Mouse (Mus musculus): Measurements from ENCODE around the gene Lamb1.

Gene Lamb1

DNA sequence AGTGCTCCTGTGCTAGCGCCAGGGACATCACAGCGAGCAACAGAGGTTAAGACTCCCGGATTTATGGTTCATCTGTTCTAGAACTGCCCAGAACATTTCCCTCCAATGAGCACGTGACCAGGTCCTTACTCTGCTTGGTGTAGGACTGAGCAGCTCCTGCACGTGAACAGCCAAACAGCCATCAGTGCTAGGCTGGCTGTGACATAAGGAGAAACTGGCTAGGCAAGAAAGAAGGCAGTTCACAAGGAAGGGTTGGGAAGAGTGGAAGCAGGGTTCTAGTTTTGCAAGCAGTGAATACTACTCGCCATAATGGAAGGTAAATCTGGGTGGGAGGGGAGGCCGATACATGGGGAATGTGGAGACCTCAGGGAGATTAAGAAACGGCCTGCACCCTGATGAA, 10.1 kb upstream of the Lamb1 start:
- DNase-seq (ENCODE audit: low spot score) = no peak

DNA sequence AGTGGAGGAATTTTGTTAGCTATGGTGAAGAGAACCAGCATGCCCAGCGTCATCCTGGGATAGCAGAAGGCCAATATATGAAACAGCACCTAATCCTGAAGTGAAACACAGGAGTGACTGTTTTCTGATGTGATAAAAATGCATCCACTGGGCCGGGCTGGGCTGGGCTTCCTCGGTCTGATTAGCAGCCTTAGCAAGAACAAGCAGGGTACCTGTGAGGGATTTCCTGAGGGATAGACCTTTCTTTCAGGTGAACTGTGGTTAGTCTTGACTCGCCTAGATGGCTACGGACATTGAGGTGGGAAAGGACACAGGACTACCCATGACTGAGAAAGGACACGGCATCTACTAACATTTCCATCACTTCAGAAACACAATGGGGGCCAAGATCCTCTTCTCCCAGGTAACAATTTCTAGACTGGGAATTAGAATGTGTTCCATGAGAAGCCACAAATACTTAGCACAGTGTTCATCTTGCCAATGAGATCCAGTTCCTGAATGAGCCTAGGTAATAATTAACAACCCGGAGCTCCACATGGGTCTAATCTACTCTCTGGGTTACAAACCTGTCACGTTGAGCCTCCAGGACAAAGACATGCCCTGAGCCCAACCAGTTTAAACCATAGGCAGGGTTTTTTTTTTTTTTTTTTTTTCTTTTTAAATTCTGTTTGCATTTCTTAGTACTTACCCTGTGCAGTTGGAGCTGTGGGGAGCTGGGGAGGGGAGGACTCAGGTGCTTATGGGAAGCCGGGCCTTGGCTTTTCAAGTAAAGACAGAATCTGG, 8.7 kb upstream of the Lamb1 start:
- no peak for DNase-seq (ENCODE audit: low spot score)

DNA sequence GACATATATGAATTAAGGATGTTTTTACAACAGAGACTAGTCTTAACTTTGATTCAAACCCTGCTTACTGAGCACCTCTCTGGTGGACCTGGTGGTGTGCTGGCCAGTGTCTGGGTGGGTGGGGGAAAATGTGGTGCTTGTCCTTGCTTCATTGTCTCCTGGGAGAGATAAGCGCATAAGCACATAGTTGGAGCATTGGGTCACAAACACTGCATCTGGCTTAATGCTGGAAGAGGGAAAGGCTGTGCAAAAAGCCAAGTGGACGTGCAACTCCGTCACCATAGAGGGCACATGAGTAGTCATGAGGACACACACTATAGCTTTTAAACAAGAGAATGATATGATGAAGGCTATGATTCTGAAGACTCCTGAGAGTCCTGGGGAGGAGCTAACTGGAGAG, 3.2 kb upstream of the Lamb1 start:
- no peak for DNase-seq (ENCODE audit: low spot score)

DNA sequence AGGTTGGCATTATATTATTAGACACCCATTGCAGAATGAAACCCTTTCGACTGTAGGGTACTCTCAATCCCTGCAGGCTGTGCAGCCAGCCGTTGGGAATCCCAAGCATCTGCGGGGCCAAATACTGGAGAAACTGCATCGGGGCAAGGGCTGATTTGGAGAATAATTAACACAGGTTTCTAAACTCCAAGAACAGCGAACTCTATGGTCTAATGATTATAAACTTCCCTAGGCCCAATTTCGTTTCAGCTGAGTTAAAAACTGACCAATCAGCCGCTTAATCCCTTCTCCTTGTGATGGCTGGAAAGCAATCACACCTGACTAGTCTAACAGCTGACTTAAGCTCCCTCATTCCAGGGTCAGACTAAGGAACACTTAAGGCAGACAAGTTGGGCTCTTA, 1.1 kb upstream of the Lamb1 start:
- no peak for DNase-seq (ENCODE audit: low spot score)

DNA sequence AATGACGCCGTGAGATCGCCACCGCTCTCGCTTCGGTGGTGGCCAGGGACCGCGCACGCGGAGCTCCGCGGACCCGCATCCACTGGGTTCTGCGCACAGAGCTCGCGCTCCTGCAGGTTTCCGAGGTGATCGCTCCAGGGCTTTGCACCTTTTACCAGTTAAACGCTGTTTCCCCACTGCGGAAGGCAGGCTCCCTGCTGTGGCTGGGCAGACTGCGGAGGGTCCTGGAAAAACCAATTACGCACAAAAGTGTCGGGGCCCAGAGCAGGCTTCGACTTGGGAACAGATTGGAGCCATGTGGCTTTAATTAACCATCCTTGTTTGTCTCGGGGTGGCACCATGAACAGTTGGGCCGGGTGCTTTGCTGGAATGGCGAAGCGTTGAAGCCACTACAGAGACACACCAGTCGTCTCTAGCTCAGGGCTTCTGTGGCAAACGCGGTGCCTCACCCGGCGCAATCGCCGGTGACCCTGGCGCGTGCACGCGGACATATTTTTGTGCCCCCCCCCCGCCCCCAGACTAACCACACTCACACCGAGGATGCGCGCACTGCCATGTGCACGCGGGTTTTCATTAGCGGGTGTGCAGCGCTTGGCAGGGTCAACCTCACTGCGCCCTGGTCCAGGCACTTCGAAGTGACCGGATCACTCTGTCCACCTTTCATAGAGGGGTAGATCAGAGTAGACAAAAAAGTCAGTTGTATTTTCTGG, 843 bp downstream of the Lamb1 start:
- DNase-seq (ENCODE audit: low spot score) = no peak

DNA sequence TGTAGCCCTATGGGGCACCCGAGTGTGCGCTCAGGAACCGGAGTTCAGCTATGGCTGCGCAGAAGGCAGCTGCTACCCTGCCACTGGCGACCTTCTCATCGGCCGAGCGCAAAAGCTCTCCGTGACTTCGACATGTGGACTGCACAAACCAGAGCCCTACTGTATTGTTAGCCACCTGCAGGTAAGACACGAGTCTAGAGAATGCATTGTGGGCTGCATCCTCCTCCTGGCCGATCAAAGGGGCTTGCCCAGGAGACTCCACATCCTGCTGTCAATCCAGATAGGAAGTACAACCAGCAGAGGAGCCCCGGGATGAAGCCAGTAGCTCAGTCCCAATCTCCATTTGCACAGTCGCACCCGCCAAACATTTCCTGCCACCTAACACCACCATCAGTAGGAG, 1.7 kb downstream of the Lamb1 start:
- no peak for DNase-seq (ENCODE audit: low spot score)

DNA sequence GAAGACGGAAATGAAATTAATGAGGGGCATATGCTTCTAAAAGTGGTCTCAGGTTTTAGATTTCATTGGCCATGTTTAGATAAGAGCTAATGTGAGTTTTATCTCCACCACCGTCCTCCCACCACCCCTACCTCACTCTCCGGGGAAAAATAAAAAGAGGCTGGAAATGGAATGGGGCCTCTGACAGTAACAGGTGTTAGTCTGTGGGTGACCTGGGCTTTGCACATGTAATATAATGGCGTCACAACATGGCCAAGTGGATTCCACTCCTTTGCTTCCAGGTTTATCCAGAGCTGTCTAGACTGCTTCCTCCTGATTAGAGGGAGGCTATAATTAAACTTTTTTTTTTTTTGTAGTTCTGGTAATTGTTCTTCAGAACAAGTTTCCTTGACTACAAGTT, 2.3 kb downstream of the Lamb1 start:
- no peak for DNase-seq (ENCODE audit: low spot score)

DNA sequence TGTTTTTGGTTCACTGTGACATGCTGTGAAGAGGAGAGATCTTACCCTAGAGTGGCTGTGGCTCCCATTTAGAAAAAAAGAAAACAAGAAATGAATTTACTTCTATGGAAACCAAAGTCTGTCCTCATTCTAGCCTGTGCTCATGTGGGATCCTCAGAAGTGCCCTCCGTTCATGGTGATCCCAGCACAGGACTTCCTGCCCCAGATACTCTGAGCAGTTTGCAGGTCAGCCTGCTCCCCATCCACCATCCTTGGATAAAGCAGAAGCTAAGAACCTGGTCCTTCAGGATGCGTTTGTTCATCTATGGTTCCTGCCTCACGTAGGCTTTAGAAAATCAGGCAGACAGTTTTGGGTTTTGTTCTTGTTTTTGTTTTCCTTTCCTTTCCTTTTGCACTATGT, 3.3 kb downstream of the Lamb1 start:
- DNase-seq (ENCODE audit: low spot score) = no peak

DNA sequence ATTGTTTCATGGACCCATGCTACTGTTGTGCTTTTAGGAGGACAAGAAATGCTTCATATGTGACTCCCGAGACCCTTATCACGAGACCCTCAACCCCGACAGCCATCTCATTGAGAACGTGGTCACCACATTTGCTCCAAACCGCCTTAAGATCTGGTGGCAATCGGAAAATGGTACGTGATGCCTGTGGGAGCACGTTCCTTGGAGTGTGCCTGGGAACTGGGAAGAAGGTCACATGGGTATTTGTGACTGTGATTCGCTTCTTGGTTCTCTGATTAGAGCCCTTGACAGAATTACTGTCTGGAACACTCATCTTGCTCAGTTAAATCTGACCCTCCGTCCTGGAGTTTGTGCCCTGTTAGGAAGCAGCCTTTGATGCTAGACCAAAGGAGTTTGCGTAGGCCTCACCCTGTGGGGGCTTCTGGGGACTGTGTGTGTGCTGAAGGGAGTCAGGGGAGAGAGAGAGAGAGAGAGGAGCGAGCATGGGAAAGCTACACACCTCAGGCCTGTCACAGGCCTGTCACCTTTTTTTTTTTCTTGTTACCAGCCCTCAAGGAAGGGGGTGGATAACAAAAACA, 4.1 kb downstream of the Lamb1 start:
- no peak for DNase-seq (ENCODE audit: low spot score)

DNA sequence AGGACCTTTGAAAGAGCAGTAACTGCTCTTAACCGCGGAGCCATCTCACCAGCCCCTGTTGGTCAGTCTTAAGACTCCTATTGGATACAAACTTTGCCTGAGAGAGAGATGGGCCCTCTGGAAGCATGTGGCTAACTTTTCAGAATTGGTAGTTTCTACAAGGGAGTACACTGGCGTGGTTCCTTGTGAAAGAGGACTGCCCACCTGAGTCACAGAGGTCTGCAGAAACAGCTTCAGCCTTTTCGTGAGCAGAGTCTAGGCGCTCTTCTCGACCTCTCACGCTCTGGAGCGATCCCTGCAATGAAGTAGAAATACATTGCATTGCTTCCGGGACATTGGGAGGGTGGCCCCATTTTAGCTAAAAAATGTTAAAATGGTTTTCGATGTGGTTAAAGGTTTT, 5.3 kb downstream of the Lamb1 start:
- DNase-seq (ENCODE audit: low spot score) = no peak

DNA sequence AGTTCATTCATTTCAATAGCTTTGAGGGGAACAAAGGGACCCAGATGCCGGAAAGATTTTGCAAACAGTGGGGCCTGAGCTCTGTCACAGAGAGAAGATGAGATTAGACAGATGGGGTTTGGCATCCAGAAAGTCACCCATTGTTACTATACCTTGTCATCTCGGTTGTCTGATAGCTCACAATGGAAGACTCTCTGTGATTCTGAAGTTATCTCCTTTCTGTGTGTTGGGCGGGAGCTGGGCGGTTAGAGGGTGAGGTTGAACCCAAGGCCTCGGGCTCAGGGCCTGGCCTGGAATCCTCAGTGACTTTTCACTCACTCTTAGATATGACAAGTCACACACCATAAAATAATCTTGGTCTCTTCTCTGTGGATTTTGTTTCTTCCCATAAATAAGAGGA, 5.7 kb downstream of the Lamb1 start:
- DNase-seq (ENCODE audit: low spot score) = no peak

DNA sequence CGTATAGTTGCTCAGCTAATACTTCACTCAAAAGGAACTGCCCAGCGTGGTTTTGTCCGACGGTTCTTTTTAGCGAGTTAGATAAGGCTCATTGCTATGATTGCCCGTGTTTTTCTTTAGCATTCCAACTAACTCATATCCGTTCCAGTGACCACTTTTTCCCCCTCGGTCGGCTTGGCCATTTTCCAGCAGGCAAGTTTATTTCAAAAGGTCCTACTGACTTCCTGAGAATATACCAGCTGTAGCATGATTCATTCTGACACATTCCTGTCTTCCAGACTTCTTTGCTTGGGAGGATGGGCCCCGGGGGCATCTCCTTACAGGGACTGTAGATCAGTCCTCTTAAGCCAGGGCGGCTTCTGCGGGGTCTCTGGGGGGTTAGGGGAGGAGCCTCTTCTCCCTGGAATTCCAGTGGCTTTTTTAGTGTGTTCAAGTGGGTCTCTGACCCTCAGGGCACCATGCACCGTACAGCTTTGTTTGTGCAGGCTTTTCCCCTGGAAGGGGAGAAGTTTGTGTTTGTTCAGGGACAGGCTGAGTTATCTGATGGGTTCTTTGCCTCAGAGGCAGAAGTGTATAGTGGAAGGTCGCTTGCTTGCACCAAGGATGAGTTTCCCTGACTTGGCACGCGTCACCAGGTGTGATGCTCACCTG, 6.5 kb downstream of the Lamb1 start:
- DNase-seq (ENCODE audit: low spot score) = peak; percentile 60

DNA sequence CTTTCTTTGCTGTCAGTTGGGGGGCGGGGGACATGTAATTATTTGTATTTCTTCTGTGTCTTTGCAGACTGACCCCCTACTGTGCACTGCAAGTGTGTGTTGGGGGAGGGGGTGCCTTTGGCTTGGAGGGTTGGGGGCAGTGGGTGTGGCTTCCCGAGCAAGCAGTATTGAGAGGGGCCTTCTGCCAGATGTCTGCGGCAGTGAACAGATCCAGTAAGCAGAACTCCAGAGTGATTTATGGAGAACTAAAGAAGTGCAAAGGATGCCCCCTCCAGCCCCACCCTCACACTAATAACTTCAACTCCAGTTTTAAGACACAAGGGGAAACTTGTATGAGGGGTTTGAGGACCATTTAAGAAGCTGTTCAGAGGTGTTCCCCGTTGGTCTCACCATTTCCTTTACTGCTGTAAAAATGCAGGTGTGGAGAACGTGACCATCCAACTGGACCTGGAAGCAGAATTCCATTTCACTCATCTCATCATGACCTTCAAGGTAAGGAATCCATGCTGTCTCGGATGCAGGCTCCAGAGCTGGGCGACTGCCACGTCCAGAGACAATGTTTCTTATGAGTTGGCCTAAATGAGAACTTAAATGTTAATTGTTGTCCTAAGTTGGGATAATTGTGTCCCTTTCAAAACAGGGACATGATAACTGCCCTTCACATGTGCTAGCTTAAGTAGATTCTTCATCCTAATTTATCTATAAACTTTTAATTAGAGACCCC, 7.1 kb downstream of the Lamb1 start:
- no peak for DNase-seq (ENCODE audit: low spot score)

DNA sequence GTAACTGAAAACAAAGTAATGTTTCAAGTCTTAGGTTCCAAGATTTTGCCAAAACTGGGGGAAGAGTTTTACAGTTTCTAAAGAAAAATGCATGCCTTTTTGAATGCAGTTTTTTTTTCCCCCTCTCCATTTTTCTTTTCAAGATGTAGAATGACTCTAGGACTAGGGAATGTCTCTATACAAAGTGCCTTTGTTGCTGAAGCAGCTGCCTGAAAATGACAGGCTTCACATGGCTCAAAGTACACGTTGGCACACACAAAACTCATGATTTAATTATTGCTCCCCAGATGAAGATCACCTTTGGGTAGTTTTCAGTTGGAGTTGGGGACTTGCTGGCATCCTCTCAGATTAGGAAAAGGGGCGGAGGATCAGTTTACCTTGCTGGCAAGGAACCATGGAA, 7.8 kb downstream of the Lamb1 start:
- DNase-seq (ENCODE audit: low spot score) = no peak

DNA sequence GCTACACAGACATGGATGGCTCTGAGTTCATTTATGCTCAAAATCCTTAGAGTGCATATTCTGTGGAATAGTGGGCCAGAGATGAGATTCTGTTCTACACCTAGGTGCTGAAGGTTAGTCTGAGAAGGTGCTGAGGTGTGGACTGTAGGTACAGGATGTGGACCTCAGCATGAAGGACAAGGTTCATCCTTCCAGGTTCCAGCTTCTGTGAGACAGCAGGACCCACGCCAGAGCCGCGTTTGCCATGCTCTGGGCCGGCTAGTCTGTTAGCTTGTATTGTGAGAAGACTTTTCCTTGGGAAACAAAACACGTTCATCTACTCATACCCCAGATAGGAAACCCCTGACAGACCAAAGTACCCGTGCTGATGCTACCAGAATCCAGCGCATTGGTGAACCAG, 8.6 kb downstream of the Lamb1 start:
- no peak for DNase-seq (ENCODE audit: low spot score)

DNA sequence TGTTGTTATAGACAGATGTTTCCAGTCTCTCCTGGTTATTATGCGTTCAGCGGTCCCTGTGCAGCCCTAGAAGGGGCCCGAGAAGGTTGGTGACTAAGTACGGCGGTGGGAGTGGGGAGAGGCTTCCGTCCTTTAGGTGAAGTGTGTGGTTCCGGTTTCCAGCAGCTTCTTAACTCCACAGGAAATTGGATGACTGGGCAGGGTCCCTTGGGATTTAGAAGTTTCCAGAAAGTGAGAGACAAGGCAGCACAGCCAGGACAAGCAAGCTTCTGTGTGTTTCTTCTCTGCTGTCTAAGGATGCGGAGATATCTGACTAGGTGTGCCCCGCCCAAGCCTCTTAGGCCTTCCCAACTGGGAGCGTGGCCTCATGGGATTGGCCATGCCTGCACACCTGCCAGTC, 10.4 kb downstream of the Lamb1 start:
- DNase-seq (ENCODE audit: low spot score) = no peak

DNA sequence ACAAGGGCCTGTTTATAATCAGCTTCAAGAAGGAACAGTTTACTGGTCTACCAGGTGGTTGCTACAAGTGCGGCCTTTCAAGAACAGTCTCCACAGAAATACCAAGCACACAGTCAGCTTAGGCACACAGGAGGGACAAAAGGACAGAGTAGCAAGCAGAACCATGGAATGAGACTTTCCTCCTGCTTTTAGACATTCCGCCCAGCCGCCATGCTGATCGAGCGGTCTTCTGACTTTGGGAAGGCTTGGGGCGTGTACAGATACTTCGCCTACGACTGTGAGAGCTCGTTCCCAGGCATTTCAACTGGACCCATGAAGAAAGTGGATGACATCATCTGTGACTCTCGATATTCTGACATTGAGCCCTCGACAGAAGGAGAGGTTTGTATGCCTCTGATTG, 13.2 kb downstream of the Lamb1 start:
- DNase-seq (ENCODE audit: low spot score) = no peak

DNA sequence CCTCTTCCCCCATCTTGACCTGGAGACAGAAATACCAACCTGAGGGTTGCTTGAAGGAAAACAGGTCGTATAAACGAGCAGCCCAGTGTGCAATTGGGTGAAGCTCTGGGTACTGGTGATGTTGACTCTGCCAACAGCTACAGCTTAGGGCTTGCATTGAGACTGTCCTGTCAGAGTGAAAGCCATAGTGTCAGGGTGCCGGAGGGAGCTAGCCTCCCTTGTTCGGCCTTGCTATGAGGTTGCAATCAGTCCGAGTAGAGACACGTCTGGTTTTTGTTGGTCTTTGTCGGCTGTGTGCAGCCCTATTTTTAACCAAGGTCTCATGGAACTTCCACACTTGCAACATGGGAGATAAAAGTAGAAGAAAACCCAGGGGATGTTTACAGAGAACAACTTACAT, 15.3 kb downstream of the Lamb1 start:
- DNase-seq (ENCODE audit: low spot score) = no peak

DNA sequence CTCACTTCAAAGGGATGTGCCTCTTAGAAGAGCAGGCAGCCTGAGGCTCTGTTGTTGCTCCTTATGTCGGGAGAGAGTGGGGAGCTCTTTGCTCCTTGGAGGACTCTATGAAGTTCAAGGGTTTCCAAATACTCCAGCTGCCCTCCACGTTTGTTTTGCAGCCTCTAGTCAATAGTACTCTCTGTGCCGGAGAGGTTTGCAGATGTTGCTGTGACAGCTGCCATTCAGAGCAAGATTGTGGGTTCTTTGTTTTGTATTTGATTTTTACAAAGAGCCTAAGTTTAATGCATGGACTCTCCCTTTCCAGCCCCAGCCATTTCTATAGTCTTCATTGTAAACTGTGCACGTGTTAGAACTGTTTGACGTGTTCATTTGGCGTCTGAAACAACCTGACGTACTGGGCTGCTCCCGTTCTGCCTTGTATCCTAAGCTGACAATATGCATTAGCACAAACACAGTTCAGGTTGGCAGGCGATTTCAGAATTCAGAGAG, 16.1 kb downstream of the Lamb1 start:
- no peak for DNase-seq (ENCODE audit: low spot score)

DNA sequence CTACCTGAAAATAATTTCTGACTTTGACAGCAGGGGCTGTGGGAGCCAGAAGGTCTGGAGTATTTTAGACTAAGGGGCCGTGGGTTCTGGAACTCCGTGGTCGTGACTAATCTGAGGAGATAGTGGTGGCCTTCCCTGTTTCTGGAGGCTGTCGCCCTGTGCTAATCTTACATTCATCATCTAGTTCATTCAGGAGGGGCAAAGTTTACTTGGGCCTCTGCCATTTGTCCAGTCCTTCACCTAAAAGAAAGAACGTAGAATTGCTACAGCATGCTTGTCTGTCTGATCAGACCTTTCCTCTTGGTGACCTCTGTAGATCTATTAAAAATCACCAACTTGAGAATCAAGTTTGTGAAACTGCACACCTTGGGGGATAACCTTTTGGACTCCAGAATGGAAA, 17.2 kb downstream of the Lamb1 start:
- DNase-seq (ENCODE audit: low spot score) = no peak

DNA sequence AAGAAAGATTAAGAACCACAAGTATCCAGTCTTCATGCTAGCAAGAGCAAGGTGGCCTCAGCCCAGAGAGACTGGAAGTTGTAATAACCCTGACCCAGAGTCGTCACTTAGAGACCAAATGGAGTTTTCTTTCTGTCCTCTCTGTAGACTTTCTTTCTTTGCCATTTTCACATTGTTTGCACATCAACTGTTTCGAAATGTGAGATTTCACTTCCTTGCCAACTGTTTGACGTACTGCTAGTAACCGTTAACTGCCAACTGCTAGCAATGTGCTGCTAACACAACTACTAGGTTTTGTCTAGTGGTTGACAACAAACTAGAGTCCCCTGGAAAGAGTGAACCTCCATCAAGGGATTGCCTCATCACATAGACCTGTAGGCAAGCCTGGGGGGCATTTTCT, 18.1 kb downstream of the Lamb1 start:
- no peak for DNase-seq (ENCODE audit: low spot score)

DNA sequence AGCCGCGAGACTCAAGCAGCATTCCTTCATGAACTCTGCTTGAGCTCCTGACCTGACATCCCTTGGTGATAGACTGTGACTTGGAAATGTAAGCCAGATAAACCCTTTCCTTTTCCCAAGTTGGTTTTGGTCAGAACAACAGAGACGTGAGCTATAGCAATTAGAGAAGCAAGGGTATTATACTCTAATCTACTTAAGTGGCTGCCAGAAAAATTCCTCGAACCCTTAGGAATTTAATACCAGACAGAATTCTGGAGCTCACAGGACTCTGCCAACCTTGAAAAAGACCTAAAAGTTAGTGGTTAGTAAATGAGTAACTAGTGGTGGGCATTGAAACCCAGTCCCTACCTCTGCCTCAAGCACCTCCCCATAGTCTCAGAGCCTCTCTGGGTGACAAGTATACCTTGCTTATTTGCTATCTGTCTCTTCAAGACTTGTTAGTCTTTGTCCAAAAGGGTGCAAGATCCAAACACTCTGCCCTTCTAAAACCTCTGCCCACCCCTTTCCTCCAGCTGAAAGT, 18.6 kb downstream of the Lamb1 start:
- no peak for DNase-seq (ENCODE audit: low spot score)

Data from testis, postnatal 10 days (tissue).